Mouse (Mus musculus): ENCODE data around the gene Eefsec. TPM values are rescaled to one million over a fixed set of nuclear protein-coding genes. Genes with fewer than 3 reads are reported as not detected.

Gene Eefsec
- polyA plus RNA-seq, 1 experiment from 2014 or later, result 42.2 TPM

- H3K27ac ChIP-seq (ENCODE audit: low read depth, low read length), result no peak overlapping the region
- H3K4me1 ChIP-seq (ENCODE audit: control insufficient read depth, insufficient read depth, low read length), result no peaks in the 10 kb centered on the region
- DNase-seq (ENCODE audit: low spot score), result no peak
- no peak overlapping the region for H3K4me2 ChIP-seq (ENCODE audit: low read depth)
- 67% methylated on average over 2 of the region's 2 CpGs for WGBS
- no peak overlapping the region for H3K4me3 ChIP-seq (ENCODE audit: low read depth, low read length)
- H3K27me3 ChIP-seq (ENCODE audit: control insufficient read depth, insufficient read depth, low read length), result no peaks in the 10 kb centered on the region
- no peak overlapping the region for H3K9ac ChIP-seq (ENCODE audit: low read length)
- ATAC-seq (ENCODE audit: insufficient read depth, low FRiP score, low TSS enrichment), result no peak
- no peaks in the 10 kb centered on the region for H3K36me3 ChIP-seq (ENCODE audit: control insufficient read depth, insufficient read depth, low read length)
- no peaks in the 10 kb centered on the region for H3K9me3 ChIP-seq (ENCODE audit: control insufficient read depth, low read length)
These were observed 48.4 kb downstream of the Eefsec start for GRCm38 (mm10) chr6:88397985-88398384.

DNA sequence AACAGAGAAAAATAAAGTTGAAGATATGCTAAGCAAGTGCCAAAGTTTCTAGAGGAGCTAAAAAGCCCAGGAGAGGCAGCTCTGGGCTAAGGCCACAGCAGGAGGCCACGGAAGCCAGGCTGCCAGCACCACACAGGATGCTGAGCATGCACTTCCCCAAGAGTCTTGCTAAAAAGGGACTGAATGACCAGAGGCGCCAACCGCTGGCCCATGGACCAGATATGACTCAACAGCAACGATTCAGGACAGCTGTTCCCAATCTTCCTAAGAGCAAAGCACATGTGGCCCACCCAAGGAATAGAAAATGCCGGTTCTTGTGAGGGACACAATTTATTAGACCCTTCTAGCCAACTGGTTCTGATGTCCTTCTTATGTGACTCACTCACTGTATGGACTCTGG, 57.4 kb downstream of the Eefsec start:
- H3K27ac ChIP-seq (ENCODE audit: low read depth, low read length), result no peak overlapping the region
- peaks cover 5% of the 10 kb centered on the region for H3K4me1 ChIP-seq (ENCODE audit: control insufficient read depth, insufficient read depth, low read length)

GRCm38 (mm10) chr6:88387836-88388724, 58.3 kb downstream of the Eefsec start:
- peak overlapping the region; percentile 40; the same call in 1 of the 2 replicates for H3K27ac ChIP-seq (ENCODE audit: low read depth, low read length)
- no peaks in the 10 kb centered on the region for H3K36me3 ChIP-seq (ENCODE audit: control insufficient read depth, insufficient read depth, low read length)
- no peak overlapping the region for H3K4me2 ChIP-seq (ENCODE audit: low read depth)
- no peaks in the 10 kb centered on the region for H3K9me3 ChIP-seq (ENCODE audit: control insufficient read depth, low read length)
- ATAC-seq (ENCODE audit: insufficient read depth, low FRiP score, low TSS enrichment) (peak; percentile 61; the same call in 1 of the 2 replicates), DNase-seq (ENCODE audit: low spot score) (peak; percentile 36)
- WGBS, result 48% methylated on average over 8 of the region's 8 CpGs
- H3K9ac ChIP-seq (ENCODE audit: low read length), result peak overlapping the region; percentile 16; the same call in 1 of the 2 replicates
- peaks cover 5% of the 10 kb centered on the region for H3K4me1 ChIP-seq (ENCODE audit: control insufficient read depth, insufficient read depth, low read length)
- no peaks in the 10 kb centered on the region for H3K27me3 ChIP-seq (ENCODE audit: control insufficient read depth, insufficient read depth, low read length)
- H3K4me3 ChIP-seq (ENCODE audit: low read depth, low read length), result no peak overlapping the region

More for the DNA sequence above, 57.4 kb downstream of the Eefsec start:
- H3K36me3 ChIP-seq (ENCODE audit: control insufficient read depth, insufficient read depth, low read length), result no peaks in the 10 kb centered on the region
- ATAC-seq (ENCODE audit: insufficient read depth, low FRiP score, low TSS enrichment) (no peak), DNase-seq (ENCODE audit: low spot score) (no peak)
- H3K9ac ChIP-seq (ENCODE audit: low read length), result no peak overlapping the region
- WGBS, result 72% methylated on average over 5 of the region's 5 CpGs
- H3K27me3 ChIP-seq (ENCODE audit: control insufficient read depth, insufficient read depth, low read length), result no peaks in the 10 kb centered on the region
- no peak overlapping the region for H3K4me2 ChIP-seq (ENCODE audit: low read depth)
- no peak overlapping the region for H3K4me3 ChIP-seq (ENCODE audit: low read depth, low read length)
- H3K9me3 ChIP-seq (ENCODE audit: control insufficient read depth, low read length), result no peaks in the 10 kb centered on the region

- ATAC-seq (ENCODE audit: insufficient read depth, low FRiP score, low TSS enrichment) (no peak), DNase-seq (ENCODE audit: low spot score) (no peak)
- 72% methylated on average over 8 of the region's 8 CpGs for WGBS
- Histone ChIP-seq H3K27ac (ENCODE audit: low read depth, low read length) (no peak overlapping the region), H3K36me3 (ENCODE audit: control insufficient read depth, insufficient read depth, low read length) (no peaks in the 10 kb centered on the region), H3K4me2 (ENCODE audit: low read depth) (no peak overlapping the region), H3K4me1 (ENCODE audit: control insufficient read depth, insufficient read depth, low read length) (peaks cover 5% of the 10 kb centered on the region), H3K9me3 (ENCODE audit: control insufficient read depth, low read length) (no peaks in the 10 kb centered on the region), H3K9ac (ENCODE audit: low read length) (no peak overlapping the region), H3K27me3 (ENCODE audit: control insufficient read depth, insufficient read depth, low read length) (no peaks in the 10 kb centered on the region), H3K4me3 (ENCODE audit: low read depth, low read length) (no peak overlapping the region)
These were observed 61.8 kb downstream of the Eefsec start for GRCm38 (mm10) chr6:88384420-88385053.

DNA sequence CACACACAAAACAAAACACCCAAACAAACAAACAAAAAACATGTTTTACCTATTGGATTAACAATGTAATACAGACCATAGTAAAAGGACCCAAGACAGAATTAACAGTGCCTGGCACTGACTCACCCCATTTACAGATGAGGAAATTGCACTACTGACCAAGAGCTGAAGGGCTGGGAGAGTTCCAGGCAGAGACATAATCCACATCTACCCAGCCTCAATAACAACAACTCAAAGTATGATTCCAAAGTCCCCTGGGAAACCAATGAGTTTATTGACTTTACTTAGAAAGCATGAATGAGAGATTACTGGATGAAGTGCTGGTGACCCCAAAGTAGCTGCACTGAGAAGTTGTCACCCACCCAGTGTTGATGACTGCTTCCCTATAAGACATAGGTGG, 62.6 kb downstream of the Eefsec start:
- DNase-seq (ENCODE audit: low spot score) (no peak), ATAC-seq (ENCODE audit: insufficient read depth, low FRiP score, low TSS enrichment) (no peak)
- no peak overlapping the region for H3K4me2 ChIP-seq (ENCODE audit: low read depth)
- peaks cover 5% of the 10 kb centered on the region for H3K4me1 ChIP-seq (ENCODE audit: control insufficient read depth, insufficient read depth, low read length)
- H3K36me3 ChIP-seq (ENCODE audit: control insufficient read depth, insufficient read depth, low read length), result no peaks in the 10 kb centered on the region
- H3K4me3 ChIP-seq (ENCODE audit: low read depth, low read length), result no peak overlapping the region
- no peaks in the 10 kb centered on the region for H3K27me3 ChIP-seq (ENCODE audit: control insufficient read depth, insufficient read depth, low read length)
- no peaks in the 10 kb centered on the region for H3K9me3 ChIP-seq (ENCODE audit: control insufficient read depth, low read length)
- no peak overlapping the region for H3K9ac ChIP-seq (ENCODE audit: low read length)
- no peak overlapping the region for H3K27ac ChIP-seq (ENCODE audit: low read depth, low read length)

GRCm38 (mm10) chr6:88379756-88380155, 66.6 kb downstream of the Eefsec start:
- Histone ChIP-seq H3K4me3 (ENCODE audit: low read depth, low read length) (no peak overlapping the region), H3K27me3 (ENCODE audit: control insufficient read depth, insufficient read depth, low read length) (no peaks in the 10 kb centered on the region), H3K4me1 (ENCODE audit: control insufficient read depth, insufficient read depth, low read length) (no peaks in the 10 kb centered on the region), H3K9ac (ENCODE audit: low read length) (no peak overlapping the region), H3K36me3 (ENCODE audit: control insufficient read depth, insufficient read depth, low read length) (no peaks in the 10 kb centered on the region), H3K4me2 (ENCODE audit: low read depth) (no peak overlapping the region), H3K9me3 (ENCODE audit: control insufficient read depth, low read length) (no peaks in the 10 kb centered on the region), H3K27ac (ENCODE audit: low read depth, low read length) (no peak overlapping the region)
- WGBS, result 49% methylated on average over 3 of the region's 3 CpGs
- DNase-seq (ENCODE audit: low spot score), result no peak
- ATAC-seq (ENCODE audit: insufficient read depth, low FRiP score, low TSS enrichment), result no peak

GRCm38 (mm10) chr6:88378829-88379228, 67.5 kb downstream of the Eefsec start:
- DNase-seq (ENCODE audit: low spot score) (no peak), ATAC-seq (ENCODE audit: insufficient read depth, low FRiP score, low TSS enrichment) (no peak)
- no peaks in the 10 kb centered on the region for H3K27me3 ChIP-seq (ENCODE audit: control insufficient read depth, insufficient read depth, low read length)
- no peaks in the 10 kb centered on the region for H3K9me3 ChIP-seq (ENCODE audit: control insufficient read depth, low read length)
- 100% methylated on average over 1 of the region's 1 CpGs for WGBS
- H3K4me2 ChIP-seq (ENCODE audit: low read depth), result no peak overlapping the region
- H3K9ac ChIP-seq (ENCODE audit: low read length), result no peak overlapping the region
- H3K27ac ChIP-seq (ENCODE audit: low read depth, low read length), result no peak overlapping the region
- H3K36me3 ChIP-seq (ENCODE audit: control insufficient read depth, insufficient read depth, low read length), result no peaks in the 10 kb centered on the region
- no peak overlapping the region for H3K4me3 ChIP-seq (ENCODE audit: low read depth, low read length)
- no peaks in the 10 kb centered on the region for H3K4me1 ChIP-seq (ENCODE audit: control insufficient read depth, insufficient read depth, low read length)

DNA sequence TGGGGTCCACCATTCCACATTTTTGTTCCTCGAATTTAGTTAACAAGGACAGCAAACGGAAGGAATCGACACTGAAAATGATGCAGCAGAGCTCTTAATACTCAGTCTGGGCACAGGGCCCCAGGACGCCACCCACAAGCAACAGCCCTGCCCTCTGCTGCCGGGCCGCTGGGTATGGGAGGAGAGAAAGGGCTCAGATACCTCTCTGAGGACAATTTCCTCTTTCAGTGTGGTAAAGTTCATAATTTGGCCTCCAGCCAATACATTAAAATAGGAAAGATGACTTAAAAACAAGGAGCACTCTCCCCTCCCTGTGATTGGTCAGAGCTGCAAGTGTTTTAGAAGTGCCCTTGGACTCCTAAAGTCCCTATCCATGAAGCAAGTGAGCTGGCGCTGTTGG, 72.1 kb downstream of the Eefsec start:
- no peak for ATAC-seq (ENCODE audit: insufficient read depth, low FRiP score, low TSS enrichment)
- no peaks in the 10 kb centered on the region for H3K4me1 ChIP-seq (ENCODE audit: control insufficient read depth, insufficient read depth, low read length)
- H3K27ac ChIP-seq (ENCODE audit: low read depth, low read length), result no peak overlapping the region
- no peaks in the 10 kb centered on the region for H3K36me3 ChIP-seq (ENCODE audit: control insufficient read depth, insufficient read depth, low read length)
- H3K9me3 ChIP-seq (ENCODE audit: control insufficient read depth, low read length), result no peaks in the 10 kb centered on the region
- H3K27me3 ChIP-seq (ENCODE audit: control insufficient read depth, insufficient read depth, low read length), result no peaks in the 10 kb centered on the region
- no peak overlapping the region for H3K9ac ChIP-seq (ENCODE audit: low read length)
- DNase-seq (ENCODE audit: low spot score), result no peak
- WGBS, result 80% methylated on average over 7 of the region's 7 CpGs
- H3K4me3 ChIP-seq (ENCODE audit: low read depth, low read length), result no peak overlapping the region
- H3K4me2 ChIP-seq (ENCODE audit: low read depth), result no peak overlapping the region
